Mouse (Mus musculus) embryonic facial prominence, embryonic 13.5 days (tissue): Measurements from ENCODE around the gene Ccdc141. TPM values are rescaled to one million over a fixed set of nuclear protein-coding genes. Genes with fewer than 3 reads are reported as not detected.

Experiments used
- ATAC-seq: fragments of 200-750 bp; cut with Nextera tagmentation; 2 replicates; pipeline ENCODE4 v1.8.0; 2017; ENCODE audit warnings: low read depth; ENCODE audit not compliant: insufficient number of reproducible peaks, insufficient read depth, low FRiP score, low TSS enrichment
- H3K27ac ChIP-seq: fragments of 300-500 bp; sonication (generic); 2 replicates; pipeline ENCODE4 v1.5.1; 2015; ENCODE audit warnings: moderate library complexity, mild to moderate bottlenecking, inconsistent platforms
- H3K27me3 ChIP-seq: fragments of 300-500 bp; sonication (generic); 2 replicates; pipeline ENCODE4 v1.6.1; 2015; ENCODE audit warnings: mild to moderate bottlenecking, inconsistent platforms
- H3K36me3 ChIP-seq: fragments of 300-500 bp; sonication (generic); 2 replicates; pipeline ENCODE4 v1.6.1; 2015; ENCODE audit warnings: mild to moderate bottlenecking, inconsistent platforms
- H3K4me1 ChIP-seq: fragments of 300-500 bp; sonication (generic); 2 replicates; pipeline ENCODE4 v1.6.1; 2015; ENCODE audit warnings: inconsistent platforms
- H3K4me2 ChIP-seq: fragments of 300-500 bp; sonication (generic); 2 replicates; pipeline ENCODE4 v1.6.1; 2015; ENCODE audit warnings: moderate library complexity, mild to moderate bottlenecking, inconsistent platforms
- H3K4me3 ChIP-seq: fragments of 300-500 bp; sonication (generic); 2 replicates; pipeline ENCODE4 v1.5.1; 2015; ENCODE audit warnings: mild to moderate bottlenecking, inconsistent platforms
- H3K9ac ChIP-seq: fragments of 300-500 bp; sonication (generic); 2 replicates; pipeline ENCODE4 v1.6.1; 2015; ENCODE audit warnings: mild to moderate bottlenecking, inconsistent platforms
- H3K9me3 ChIP-seq: fragments of 300-500 bp; sonication (generic); 2 replicates; pipeline ENCODE4 v1.6.1; 2016; ENCODE audit warnings: inconsistent platforms
- WGBS: fragments of 180-500 bp; shearing (Covaris S2); methylation state at CpG from one replicate; pipeline ENCODE4 v1.1.7; 2015; ENCODE audit warnings: mixed read lengths; 5-methylcytosine and 5-hydroxymethylcytosine counted together
- polyA plus RNA-seq: library from polyadenylated mRNA; unstranded; fragments of >200 nt; fragmentation: Nextera tagmentation; extraction: Ambion mirVana; gene quantifications from 2 replicates; pipeline ENCODE4 v1.2.1, GENCODE M21; 2015

Ccdc141 gene
- polyA plus RNA-seq, 1 experiment from 2014 or later: 4.7 TPM

DNA sequence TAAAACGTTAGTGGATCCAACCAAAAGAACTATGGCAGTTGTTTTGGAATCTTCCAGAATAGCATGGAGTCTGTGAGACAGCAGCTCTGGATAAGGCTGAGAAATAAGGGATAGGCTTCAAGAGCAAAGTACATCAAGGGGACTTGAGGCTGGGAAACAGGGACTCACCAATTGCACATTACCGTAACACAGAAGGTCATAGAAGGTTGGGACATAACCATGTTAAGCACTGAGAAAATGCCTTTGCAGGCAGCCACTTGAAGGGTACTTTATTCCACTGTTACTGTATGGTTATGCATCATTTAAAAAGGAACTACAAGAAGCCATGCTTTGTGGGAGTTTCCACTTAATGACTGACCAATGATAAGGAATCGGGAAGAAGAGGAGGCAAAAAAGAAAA, 71.7 kb downstream of the Ccdc141 start:
- Histone ChIP-seq H3K4me2 (no peak overlapping the region), H3K4me3 (no peak overlapping the region), H3K27ac (no peak overlapping the region), H3K4me1 (no peaks in the 10 kb centered on the region), H3K9me3 (no peaks in the 10 kb centered on the region), H3K27me3 (no peaks in the 10 kb centered on the region), H3K36me3 (no peaks in the 10 kb centered on the region), H3K9ac (no peak overlapping the region)
- no peak for ATAC-seq
- 90% methylated on average over 3 of the region's 3 CpGs for WGBS

GRCm38 (mm10) chr2:77091749-77092148, 78.7 kb downstream of the Ccdc141 start:
- H3K36me3 ChIP-seq: no peaks in the 10 kb centered on the region
- H3K27ac ChIP-seq: no peak overlapping the region
- no peaks in the 10 kb centered on the region for H3K9me3 ChIP-seq
- H3K4me1 ChIP-seq: no peaks in the 10 kb centered on the region
- H3K4me2 ChIP-seq: no peak overlapping the region
- H3K4me3 ChIP-seq: no peak overlapping the region
- no peak overlapping the region for H3K9ac ChIP-seq
- no peaks in the 10 kb centered on the region for H3K27me3 ChIP-seq
- WGBS: 87% methylated on average over 4 of the region's 4 CpGs
- no peak for ATAC-seq

GRCm38 (mm10) chr2:77085313-77085712, 85.1 kb downstream of the Ccdc141 start:
- Histone ChIP-seq H3K4me3 (no peak overlapping the region), H3K4me1 (no peaks in the 10 kb centered on the region), H3K27ac (no peak overlapping the region), H3K9ac (no peak overlapping the region), H3K9me3 (no peaks in the 10 kb centered on the region), H3K36me3 (no peaks in the 10 kb centered on the region), H3K4me2 (no peak overlapping the region), H3K27me3 (no peaks in the 10 kb centered on the region)
- ATAC-seq: no peak

GRCm38 (mm10) chr2:77084629-77085028, 85.8 kb downstream of the Ccdc141 start:
- ATAC-seq: no peak
- H3K27ac ChIP-seq: no peak overlapping the region
- H3K9ac ChIP-seq: no peak overlapping the region
- no peaks in the 10 kb centered on the region for H3K36me3 ChIP-seq
- no peaks in the 10 kb centered on the region for H3K9me3 ChIP-seq
- H3K4me3 ChIP-seq: no peak overlapping the region
- H3K4me1 ChIP-seq: no peaks in the 10 kb centered on the region
- H3K27me3 ChIP-seq: no peaks in the 10 kb centered on the region
- H3K4me2 ChIP-seq: no peak overlapping the region

GRCm38 (mm10) chr2:77081156-77081555, 89.3 kb downstream of the Ccdc141 start:
- WGBS: 72% methylated on average over 2 of the region's 2 CpGs
- H3K27me3 ChIP-seq: no peaks in the 10 kb centered on the region
- no peaks in the 10 kb centered on the region for H3K9me3 ChIP-seq
- H3K9ac ChIP-seq: no peak overlapping the region
- H3K4me1 ChIP-seq: no peaks in the 10 kb centered on the region
- no peak for ATAC-seq
- no peaks in the 10 kb centered on the region for H3K36me3 ChIP-seq
- no peak overlapping the region for H3K27ac ChIP-seq
- H3K4me3 ChIP-seq: no peak overlapping the region
- H3K4me2 ChIP-seq: no peak overlapping the region

- no peaks in the 10 kb centered on the region for H3K27me3 ChIP-seq
- H3K4me2 ChIP-seq: no peak overlapping the region
- no peaks in the 10 kb centered on the region for H3K4me1 ChIP-seq
- ATAC-seq: no peak
- H3K9ac ChIP-seq: no peak overlapping the region
- no peaks in the 10 kb centered on the region for H3K9me3 ChIP-seq
- H3K27ac ChIP-seq: no peak overlapping the region
- 89% methylated on average over 3 of the region's 3 CpGs for WGBS
- no peak overlapping the region for H3K4me3 ChIP-seq
- H3K36me3 ChIP-seq: no peaks in the 10 kb centered on the region
These were observed 89.8 kb downstream of the Ccdc141 start for GRCm38 (mm10) chr2:77080657-77081056.

DNA sequence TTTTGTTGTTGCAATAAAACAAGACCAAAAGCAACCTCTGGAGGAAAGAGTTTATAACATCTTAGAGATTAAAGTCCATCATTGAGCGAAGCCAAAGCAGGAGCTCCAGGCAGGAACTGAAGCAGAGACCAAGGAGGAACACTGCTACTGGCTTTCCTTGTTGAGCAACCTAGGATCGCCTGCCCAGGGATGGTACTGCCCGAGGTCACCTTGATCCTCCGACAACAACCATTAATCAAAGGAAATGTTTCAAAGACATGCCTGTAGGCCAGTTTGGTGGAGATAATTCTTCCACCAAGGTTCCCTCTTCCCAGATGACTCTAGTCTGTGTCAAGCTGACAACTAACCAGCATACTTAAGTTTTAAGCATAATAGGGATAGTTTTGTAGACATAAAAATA, 91.7 kb downstream of the Ccdc141 start:
- 76% methylated on average over 4 of the region's 4 CpGs for WGBS
- ATAC-seq: no peak
- no peak overlapping the region for H3K4me2 ChIP-seq

DNA sequence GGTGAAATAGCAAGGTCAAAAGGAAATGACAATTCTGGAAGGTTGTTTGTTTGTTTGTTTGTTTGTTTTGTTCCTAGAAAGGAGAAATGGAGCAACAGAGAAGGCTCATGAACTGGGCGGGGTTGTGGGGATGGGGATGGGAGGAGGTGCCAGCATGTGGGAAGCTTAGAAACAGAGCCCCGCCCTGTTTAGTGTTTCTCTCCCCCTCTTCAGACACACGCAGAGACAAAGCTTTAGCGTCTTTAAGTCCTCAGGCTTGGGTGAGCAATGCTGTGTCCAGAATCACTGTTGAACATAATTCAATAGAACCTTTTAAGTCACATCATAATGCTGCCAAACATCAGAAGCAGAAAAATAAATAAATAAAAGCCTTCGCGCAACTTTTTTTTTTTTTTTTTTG, 96.1 kb downstream of the Ccdc141 start:
- 46% methylated on average over 6 of the region's 6 CpGs for WGBS
- H3K9me3 ChIP-seq: no peaks in the 10 kb centered on the region
- 0 out of 2 replicates have a peak overlapping the region, but pooled peaks have one; percentile 9 for H3K4me2 ChIP-seq
- ATAC-seq: no peak
- H3K9ac ChIP-seq: no peak overlapping the region
- H3K4me3 ChIP-seq: no peak overlapping the region
- no peak overlapping the region for H3K27ac ChIP-seq
- H3K4me1 ChIP-seq: peaks cover 7% of the 10 kb centered on the region; the same call in 1 of the 2 replicates
- H3K36me3 ChIP-seq: no peaks in the 10 kb centered on the region
- no peaks in the 10 kb centered on the region for H3K27me3 ChIP-seq

More for the DNA sequence above, 91.7 kb downstream of the Ccdc141 start:
- H3K4me3 ChIP-seq: no peak overlapping the region
- no peak overlapping the region for H3K9ac ChIP-seq
- H3K27me3 ChIP-seq: no peaks in the 10 kb centered on the region
- H3K4me1 ChIP-seq: peaks cover 7% of the 10 kb centered on the region; the same call in 1 of the 2 replicates
- H3K9me3 ChIP-seq: no peaks in the 10 kb centered on the region
- H3K36me3 ChIP-seq: no peaks in the 10 kb centered on the region
- no peak overlapping the region for H3K27ac ChIP-seq

GRCm38 (mm10) chr2:77073930-77074329, 96.5 kb downstream of the Ccdc141 start:
- Histone ChIP-seq H3K9ac (no peak overlapping the region), H3K4me1 (peaks cover 7% of the 10 kb centered on the region; the same call in 1 of the 2 replicates), H3K27ac (no peak overlapping the region), H3K4me3 (no peak overlapping the region), H3K9me3 (no peaks in the 10 kb centered on the region), H3K27me3 (no peaks in the 10 kb centered on the region), H3K36me3 (no peaks in the 10 kb centered on the region), H3K4me2 (no peak overlapping the region)
- 51% methylated on average over 5 of the region's 5 CpGs for whole genome bisulfite sequencing
- ATAC-seq: no peak

DNA sequence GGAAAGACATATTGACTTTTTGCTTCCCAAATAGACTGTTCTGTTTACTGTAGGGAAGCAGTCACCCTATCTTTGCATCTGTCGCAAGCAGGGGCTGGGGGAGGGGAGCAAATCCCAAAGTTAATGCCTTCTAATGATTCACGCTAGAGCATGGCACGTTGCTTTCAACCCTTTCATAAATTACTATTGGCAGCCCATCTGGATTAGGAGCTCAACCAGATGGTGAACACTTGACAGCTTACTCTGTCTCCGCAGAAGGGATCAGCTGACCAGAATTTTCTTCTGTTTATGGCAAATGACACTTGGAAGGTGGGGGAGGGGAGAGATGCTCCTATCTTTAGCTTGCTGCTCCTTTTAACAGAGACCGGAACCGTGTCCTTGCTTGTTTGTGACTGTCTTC, 105.1 kb downstream of the Ccdc141 start:
- no peak overlapping the region for H3K4me3 ChIP-seq
- no peak overlapping the region for H3K9ac ChIP-seq
- no peak for ATAC-seq
- H3K27me3 ChIP-seq: no peaks in the 10 kb centered on the region
- no peak overlapping the region for H3K4me2 ChIP-seq
- 0 out of 2 replicates have a peak, but pooled peaks cover 4% of the 10 kb centered on the region for H3K4me1 ChIP-seq
- no peaks in the 10 kb centered on the region for H3K36me3 ChIP-seq
- no peak overlapping the region for H3K27ac ChIP-seq
- 28% methylated on average over 6 of the region's 6 CpGs for WGBS
- no peaks in the 10 kb centered on the region for H3K9me3 ChIP-seq

DNA sequence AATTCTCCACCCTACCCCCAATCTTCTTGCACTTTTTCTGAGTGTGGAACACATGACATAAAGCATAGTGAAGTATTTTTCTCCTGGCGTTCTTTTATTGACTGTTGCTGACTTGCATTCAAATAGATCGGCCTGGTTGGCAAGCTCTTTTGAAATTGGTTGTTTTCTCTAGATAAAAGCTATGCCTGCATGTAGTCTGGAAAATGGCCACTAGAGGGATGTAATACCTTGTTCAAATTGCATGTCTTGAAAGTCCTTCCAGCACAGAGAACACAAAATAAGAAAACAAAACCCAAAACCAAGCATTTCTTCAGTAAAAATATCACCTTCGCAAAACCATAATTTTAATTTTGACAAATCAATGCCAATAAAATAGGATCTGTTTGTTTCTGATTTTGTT, 108.6 kb downstream of the Ccdc141 start:
- ATAC-seq: no peak
- WGBS: 56% methylated on average over 3 of the region's 3 CpGs
- Histone ChIP-seq H3K4me2 (no peak overlapping the region), H3K36me3 (no peaks in the 10 kb centered on the region), H3K9ac (no peak overlapping the region), H3K4me3 (no peak overlapping the region), H3K4me1 (0 out of 2 replicates have a peak, but pooled peaks cover 4% of the 10 kb centered on the region), H3K27me3 (no peaks in the 10 kb centered on the region), H3K27ac (no peak overlapping the region), H3K9me3 (no peaks in the 10 kb centered on the region)

DNA sequence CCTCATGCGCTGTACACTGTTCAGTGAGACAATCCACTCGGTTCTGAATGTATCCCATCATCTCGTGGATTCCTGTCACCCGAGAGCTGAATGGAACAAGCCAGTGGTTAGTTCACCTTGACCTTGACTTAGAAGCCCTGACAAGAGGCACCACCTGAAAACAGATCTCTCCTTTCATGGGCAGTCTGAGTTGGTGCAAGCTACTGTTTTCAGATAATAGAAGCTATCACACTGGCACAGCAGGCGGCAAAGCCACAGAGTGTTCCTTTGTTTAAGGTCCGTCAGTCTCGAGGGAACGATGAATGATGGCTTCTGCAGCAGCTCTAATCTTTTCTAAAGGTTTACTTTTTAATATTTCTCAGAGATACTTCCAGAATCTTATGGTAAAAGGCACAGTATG, 110.8 kb downstream of the Ccdc141 start:
- 47% methylated on average over 8 of the region's 8 CpGs for WGBS

DNA sequence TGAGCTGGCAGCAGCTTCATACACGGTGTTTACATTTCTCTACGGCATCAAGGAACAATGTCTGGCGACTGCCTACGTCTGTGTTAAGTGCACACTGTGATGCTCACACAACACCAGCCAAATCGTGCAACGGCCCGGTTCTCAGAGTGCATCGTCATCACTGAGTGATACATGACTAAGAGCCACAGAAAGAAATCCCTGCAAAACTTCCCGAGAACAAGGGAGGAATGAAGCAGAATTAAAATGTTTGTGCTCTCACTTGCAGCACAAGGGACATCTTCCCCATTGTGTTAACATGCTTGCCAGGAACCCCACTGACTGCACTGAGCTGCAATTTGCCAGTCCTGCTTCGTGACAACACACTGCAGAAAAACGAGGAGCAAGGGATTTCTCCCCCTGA, 114.1 kb downstream of the Ccdc141 start:
- Histone ChIP-seq H3K27ac (no peak overlapping the region), H3K4me1 (no peaks in the 10 kb centered on the region), H3K4me3 (no peak overlapping the region), H3K9ac (no peak overlapping the region), H3K4me2 (no peak overlapping the region), H3K27me3 (no peaks in the 10 kb centered on the region), H3K9me3 (no peaks in the 10 kb centered on the region), H3K36me3 (no peaks in the 10 kb centered on the region)
- ATAC-seq: no peak
- WGBS: 57% methylated on average over 11 of the region's 11 CpGs

More for the DNA sequence above, 110.8 kb downstream of the Ccdc141 start:
- Histone ChIP-seq H3K4me2 (no peak overlapping the region), H3K36me3 (no peaks in the 10 kb centered on the region), H3K27me3 (no peaks in the 10 kb centered on the region), H3K9me3 (no peaks in the 10 kb centered on the region), H3K4me3 (no peak overlapping the region), H3K27ac (no peak overlapping the region), H3K9ac (no peak overlapping the region), H3K4me1 (no peaks in the 10 kb centered on the region)
- no peak for ATAC-seq
